Mouse (Mus musculus): ENCODE measurements at regions not wholly inside any gene's neighbourhood (a gene's known extent, or its start where the extent isn't known, plus 50 kb on each side); places are given as distances from the start of the nearest gene placed in this dataset.

DNA sequence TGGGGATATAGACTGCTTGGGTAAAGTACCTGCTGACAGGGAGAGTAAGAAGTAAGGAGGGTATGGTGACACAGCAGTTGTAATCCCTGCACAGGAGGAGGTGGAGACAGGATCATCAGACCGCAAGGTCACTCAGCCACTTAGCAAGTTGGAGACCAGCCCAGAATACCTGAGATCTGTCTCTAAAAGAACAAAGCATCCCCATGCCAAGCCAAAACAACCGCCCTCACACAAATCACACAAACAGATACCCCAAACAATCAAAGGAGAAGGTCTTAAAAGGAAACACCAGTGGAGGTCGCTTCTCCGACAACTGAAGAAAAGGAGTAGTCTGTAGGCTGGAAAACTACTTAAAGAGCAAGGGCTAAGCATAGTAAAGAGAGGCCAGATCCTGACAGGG lies 86.0 kb downstream of the Smim20 start:
- Histone ChIP-seq H3K4me3 (ENCODE audit: insufficient read depth, poor library complexity, severe bottlenecking) (no peak overlapping the region), H3K36me3 (ENCODE audit: control insufficient read depth, insufficient read depth) (no peaks in the 10 kb centered on the region), H3K79me3 (ENCODE audit: low read depth) (no peaks in the 10 kb centered on the region), H3ac (ENCODE audit: control insufficient read depth, insufficient read length, low read depth) (no peak overlapping the region), H3K79me2 (ENCODE audit: control insufficient read depth, insufficient read depth) (no peaks in the 10 kb centered on the region), H3K27me3 (ENCODE audit: control insufficient read depth, insufficient read depth, insufficient read length) (no peaks in the 10 kb centered on the region)
- TF ChIP-seq CEBPB (IDR thresholded peaks at IDR 0.05; ENCODE audit: low read depth) (no peak), MYOG (IDR thresholded peaks at IDR 0.05; ENCODE audit: control insufficient read depth, extremely low read depth, insufficient read length) (no peak), CTCF (IDR thresholded peaks at IDR 0.05; ENCODE audit: control insufficient read depth, insufficient read depth, insufficient read length) (no peak), USF1 (IDR thresholded peaks at IDR 0.05; ENCODE audit: low read depth) (no peak), FOSL1 (IDR thresholded peaks at IDR 0.05; ENCODE audit: insufficient read depth, low read length, poor library complexity, severe bottlenecking) (no peak), MAX (IDR thresholded peaks at IDR 0.05) (no peak), MYOD1 (IDR thresholded peaks at IDR 0.05; ENCODE audit: control insufficient read depth, insufficient read length, low read depth) (no peak)

DNA sequence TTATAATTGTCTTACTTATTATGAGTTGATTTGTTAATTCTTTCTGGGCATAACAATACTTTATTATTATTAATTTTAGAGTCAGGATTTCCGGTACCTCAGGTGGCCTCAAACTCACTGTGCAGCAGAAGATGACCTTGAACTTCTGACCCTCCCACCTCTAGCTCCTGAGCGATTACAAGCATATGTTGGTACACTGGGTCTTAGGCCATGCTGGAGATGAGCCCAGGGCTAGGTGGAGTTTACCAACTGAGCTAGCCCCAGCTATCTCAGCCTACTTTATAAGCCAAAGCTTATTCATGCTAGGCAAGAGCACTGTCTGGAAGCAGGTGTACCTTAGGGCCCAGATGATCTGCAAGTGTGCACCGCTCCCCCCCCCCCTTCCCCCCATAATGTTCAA lies 87.4 kb downstream of the Smim20 start:
- H3K79me2 ChIP-seq (ENCODE audit: control insufficient read depth, insufficient read depth): no peaks in the 10 kb centered on the region
- H3ac ChIP-seq (ENCODE audit: control insufficient read depth, insufficient read length, low read depth): no peak overlapping the region
- no peaks in the 10 kb centered on the region for H3K36me3 ChIP-seq (ENCODE audit: control insufficient read depth, insufficient read depth)
- H3K79me3 ChIP-seq (ENCODE audit: low read depth): no peaks in the 10 kb centered on the region
- H3K27me3 ChIP-seq (ENCODE audit: control insufficient read depth, insufficient read depth, insufficient read length): no peaks in the 10 kb centered on the region
- H3K4me3 ChIP-seq (ENCODE audit: insufficient read depth, poor library complexity, severe bottlenecking): no peak overlapping the region
- TF ChIP-seq CEBPB (IDR thresholded peaks at IDR 0.05; ENCODE audit: low read depth) (no peak), MAX (IDR thresholded peaks at IDR 0.05) (no peak), FOSL1 (IDR thresholded peaks at IDR 0.05; ENCODE audit: insufficient read depth, low read length, poor library complexity, severe bottlenecking) (no peak), USF1 (IDR thresholded peaks at IDR 0.05; ENCODE audit: low read depth) (no peak), MYOG (IDR thresholded peaks at IDR 0.05; ENCODE audit: control insufficient read depth, extremely low read depth, insufficient read length) (no peak), MYOD1 (IDR thresholded peaks at IDR 0.05; ENCODE audit: control insufficient read depth, insufficient read length, low read depth) (no peak), CTCF (IDR thresholded peaks at IDR 0.05; ENCODE audit: control insufficient read depth, insufficient read depth, insufficient read length) (no peak)

DNA sequence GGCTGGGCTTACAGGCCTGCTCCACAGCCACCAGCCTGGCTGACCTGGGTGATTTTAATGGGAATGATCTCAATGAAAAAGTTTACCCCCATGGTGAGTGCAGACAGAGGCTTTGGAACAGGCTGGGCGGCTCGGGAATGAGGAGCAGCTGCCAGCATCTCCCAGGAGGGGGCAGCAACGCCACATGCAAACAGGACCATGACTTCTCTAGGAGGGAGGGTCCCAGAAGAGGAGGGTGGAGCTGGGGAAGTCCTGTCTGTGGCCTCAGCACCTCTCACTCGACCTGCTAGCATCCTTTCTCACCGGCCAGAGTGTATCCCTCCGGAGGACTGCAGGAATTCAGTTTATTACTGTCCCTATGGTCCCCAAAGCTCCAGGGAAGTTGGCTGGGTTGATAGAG lies 88.2 kb downstream of the Smim20 start:
- peak; percentile 93 for TF ChIP-seq CTCF (IDR thresholded peaks at IDR 0.05; ENCODE audit: control insufficient read depth, insufficient read depth, insufficient read length)
- no peak for TF ChIP-seq MYOD1 (IDR thresholded peaks at IDR 0.05; ENCODE audit: control insufficient read depth, insufficient read length, low read depth)
- TF ChIP-seq USF1 (IDR thresholded peaks at IDR 0.05; ENCODE audit: low read depth): no peak
- no peak for TF ChIP-seq MYOG (IDR thresholded peaks at IDR 0.05; ENCODE audit: control insufficient read depth, extremely low read depth, insufficient read length)
- H3K36me3 ChIP-seq (ENCODE audit: control insufficient read depth, insufficient read depth): no peaks in the 10 kb centered on the region
- no peak overlapping the region for H3K4me3 ChIP-seq (ENCODE audit: insufficient read depth, poor library complexity, severe bottlenecking)
- H3K27me3 ChIP-seq (ENCODE audit: control insufficient read depth, insufficient read depth, insufficient read length): no peaks in the 10 kb centered on the region
- no peaks in the 10 kb centered on the region for H3K79me2 ChIP-seq (ENCODE audit: control insufficient read depth, insufficient read depth)
- H3ac ChIP-seq (ENCODE audit: control insufficient read depth, insufficient read length, low read depth): no peak overlapping the region
- no peaks in the 10 kb centered on the region for H3K79me3 ChIP-seq (ENCODE audit: low read depth)

DNA sequence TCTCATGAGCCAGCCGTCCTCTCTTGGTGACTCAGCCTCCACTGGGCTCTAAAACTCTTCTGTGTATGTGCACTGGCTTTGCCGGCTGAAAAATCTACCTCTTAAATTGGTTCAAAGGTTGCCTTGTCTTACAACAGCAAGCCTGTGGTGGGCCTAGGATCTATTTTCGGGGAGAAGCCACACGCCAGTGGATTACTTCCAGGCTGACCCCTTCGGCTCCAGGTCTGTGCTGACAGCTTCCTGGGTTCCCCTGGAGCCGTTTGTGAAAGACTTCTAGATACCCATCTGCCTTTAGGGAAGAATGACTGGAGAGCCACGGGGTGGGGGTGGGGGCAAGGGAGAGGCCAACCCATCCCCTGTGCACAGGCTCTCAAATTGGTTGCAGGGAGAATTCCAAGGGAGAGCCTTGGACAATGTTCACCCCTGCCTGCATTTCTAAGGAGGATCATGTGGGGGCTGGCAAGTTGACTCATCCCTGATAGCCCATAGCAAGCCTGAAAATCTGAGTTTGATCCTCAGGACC lies 90.3 kb downstream of the Smim20 start:
- TF ChIP-seq FOSL1 (IDR thresholded peaks at IDR 0.05; ENCODE audit: insufficient read depth, low read length, poor library complexity, severe bottlenecking) (no peak), USF1 (IDR thresholded peaks at IDR 0.05; ENCODE audit: low read depth) (no peak), CEBPB (IDR thresholded peaks at IDR 0.05; ENCODE audit: low read depth) (no peak), CTCF (IDR thresholded peaks at IDR 0.05; ENCODE audit: control insufficient read depth, insufficient read depth, insufficient read length) (no peak), MYOD1 (IDR thresholded peaks at IDR 0.05; ENCODE audit: control insufficient read depth, insufficient read length, low read depth) (no peak), MYOG (IDR thresholded peaks at IDR 0.05; ENCODE audit: control insufficient read depth, extremely low read depth, insufficient read length) (no peak), MAX (IDR thresholded peaks at IDR 0.05) (no peak)
- Histone ChIP-seq H3K79me3 (ENCODE audit: low read depth) (no peaks in the 10 kb centered on the region), H3K79me2 (ENCODE audit: control insufficient read depth, insufficient read depth) (no peaks in the 10 kb centered on the region), H3ac (ENCODE audit: control insufficient read depth, insufficient read length, low read depth) (no peak overlapping the region), H3K27me3 (ENCODE audit: control insufficient read depth, insufficient read depth, insufficient read length) (no peaks in the 10 kb centered on the region), H3K4me3 (ENCODE audit: insufficient read depth, poor library complexity, severe bottlenecking) (no peak overlapping the region), H3K36me3 (ENCODE audit: control insufficient read depth, insufficient read depth) (no peaks in the 10 kb centered on the region)

DNA sequence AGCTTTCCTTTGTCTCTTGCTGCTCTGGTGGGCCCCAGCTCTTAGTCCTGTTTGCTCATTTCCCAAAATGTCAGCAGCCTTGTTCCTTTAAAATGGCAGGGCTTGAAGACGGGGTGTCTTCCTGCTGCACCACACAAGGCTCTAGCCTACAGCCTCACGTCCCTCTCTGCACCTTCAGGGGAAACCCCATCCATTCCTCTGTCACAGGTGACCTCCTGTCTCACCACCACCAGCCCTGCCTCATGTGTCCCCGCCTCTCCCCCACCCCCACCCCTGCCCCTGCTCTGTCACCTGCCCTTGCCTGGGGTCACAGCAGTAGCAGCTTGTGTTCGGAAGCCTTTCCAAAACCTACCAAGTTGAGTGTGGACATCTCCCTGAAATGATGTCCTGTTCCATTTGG lies 91.3 kb downstream of the Smim20 start:
- no peaks in the 10 kb centered on the region for H3K79me3 ChIP-seq (ENCODE audit: low read depth)
- H3K27me3 ChIP-seq (ENCODE audit: control insufficient read depth, insufficient read depth, insufficient read length): no peaks in the 10 kb centered on the region
- TF ChIP-seq FOSL1 (IDR thresholded peaks at IDR 0.05; ENCODE audit: insufficient read depth, low read length, poor library complexity, severe bottlenecking) (no peak), MYOD1 (IDR thresholded peaks at IDR 0.05; ENCODE audit: control insufficient read depth, insufficient read length, low read depth) (no peak), MYOG (IDR thresholded peaks at IDR 0.05; ENCODE audit: control insufficient read depth, extremely low read depth, insufficient read length) (no peak), MAX (IDR thresholded peaks at IDR 0.05) (no peak), CTCF (IDR thresholded peaks at IDR 0.05; ENCODE audit: control insufficient read depth, insufficient read depth, insufficient read length) (no peak)
- no peak overlapping the region for H3ac ChIP-seq (ENCODE audit: control insufficient read depth, insufficient read length, low read depth)
- H3K36me3 ChIP-seq (ENCODE audit: control insufficient read depth, insufficient read depth): no peaks in the 10 kb centered on the region
- no peaks in the 10 kb centered on the region for H3K79me2 ChIP-seq (ENCODE audit: control insufficient read depth, insufficient read depth)
- no peak overlapping the region for H3K4me3 ChIP-seq (ENCODE audit: insufficient read depth, poor library complexity, severe bottlenecking)

DNA sequence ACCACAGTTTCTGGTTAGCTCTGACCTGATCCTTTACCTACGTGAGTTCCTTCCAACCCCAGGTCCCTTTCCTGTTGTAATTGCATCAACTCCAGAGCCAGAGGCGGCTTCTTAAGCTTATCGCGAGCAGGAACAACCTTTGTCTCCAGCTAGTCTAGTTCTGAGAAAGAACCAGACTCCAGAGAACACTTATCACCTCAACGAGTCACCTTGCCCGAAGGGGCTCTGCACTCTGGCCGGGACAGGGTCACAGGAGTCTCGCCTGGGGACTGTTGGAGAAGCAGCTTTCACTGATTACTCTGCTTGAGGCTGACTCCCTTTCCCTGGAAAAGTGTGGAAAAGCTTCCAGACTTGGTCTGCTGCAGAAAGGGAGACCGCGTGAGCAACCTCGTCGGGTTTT lies 93.0 kb downstream of the Smim20 start:
- Histone ChIP-seq H3K36me3 (ENCODE audit: control insufficient read depth, insufficient read depth) (no peaks in the 10 kb centered on the region), H3K4me3 (ENCODE audit: insufficient read depth, poor library complexity, severe bottlenecking) (no peak overlapping the region), H3K27me3 (ENCODE audit: control insufficient read depth, insufficient read depth, insufficient read length) (no peaks in the 10 kb centered on the region), H3K79me2 (ENCODE audit: control insufficient read depth, insufficient read depth) (no peaks in the 10 kb centered on the region), H3ac (ENCODE audit: control insufficient read depth, insufficient read length, low read depth) (no peak overlapping the region), H3K79me3 (ENCODE audit: low read depth) (no peaks in the 10 kb centered on the region)
- TF ChIP-seq MYOG (IDR thresholded peaks at IDR 0.05; ENCODE audit: control insufficient read depth, extremely low read depth, insufficient read length): no peak
- TF ChIP-seq FOSL1 (IDR thresholded peaks at IDR 0.05; ENCODE audit: insufficient read depth, low read length, poor library complexity, severe bottlenecking): no peak
- no peak for TF ChIP-seq CEBPB (IDR thresholded peaks at IDR 0.05; ENCODE audit: low read depth)
- TF ChIP-seq CTCF (IDR thresholded peaks at IDR 0.05; ENCODE audit: control insufficient read depth, insufficient read depth, insufficient read length): no peak
- TF ChIP-seq MAX (IDR thresholded peaks at IDR 0.05): no peak
- no peak for TF ChIP-seq MYOD1 (IDR thresholded peaks at IDR 0.05; ENCODE audit: control insufficient read depth, insufficient read length, low read depth)
- no peak for TF ChIP-seq USF1 (IDR thresholded peaks at IDR 0.05; ENCODE audit: low read depth)

Measured in C2C12 (cell line).